Mouse (Mus musculus) intestine, embryonic 14.5 days (tissue): ENCODE measurements at regions not wholly inside any gene's neighbourhood (a gene's known extent, or its start where the extent isn't known, plus 50 kb on each side); places are given as distances from the start of the nearest gene placed in this dataset.

Experiments
- ATAC-seq: fragments of 200-750 bp; cut with Nextera tagmentation; replicated peaks from 2 replicates; pipeline ENCODE4 v1.8.0; 2017; ENCODE audit warnings: low read depth, moderate number of reproducible peaks, moderate TSS enrichment, moderate library complexity; ENCODE audit not compliant: low FRiP score, low TSS enrichment
- DNase-seq: peaks from one replicate; pipeline ENCODE4 v3.0.0-alpha.2; 2018; ENCODE audit warnings: low spot score
- H3K27ac ChIP-seq: fragments of 300-500 bp; sonication (generic); 2 replicates; pipeline ENCODE4 v1.5.1; 2014; ENCODE audit warnings: low read depth, mild to moderate bottlenecking, control low read depth
- H3K27me3 ChIP-seq: fragments of 300-500 bp; sonication (generic); replicated peaks from 2 replicates; pipeline ENCODE4 v1.6.1; 2014; ENCODE audit warnings: low read length, control low read depth; ENCODE audit not compliant: control insufficient read depth, insufficient read depth
- H3K36me3 ChIP-seq: fragments of 300-500 bp; sonication (generic); 2 replicates; pipeline ENCODE4 v1.6.1; 2014; ENCODE audit warnings: low read length, control low read depth; ENCODE audit not compliant: control insufficient read depth, insufficient read depth
- H3K4me1 ChIP-seq: fragments of 300-500 bp; sonication (generic); replicated peaks from 2 replicates; pipeline ENCODE4 v1.6.1; 2014; ENCODE audit warnings: low read length, control low read depth, mixed read lengths; ENCODE audit not compliant: control insufficient read depth, insufficient read depth
- H3K4me2 ChIP-seq: fragments of 300-500 bp; sonication (generic); 2 replicates; pipeline ENCODE4 v1.6.1; 2014; ENCODE audit warnings: low read length
- H3K4me3 ChIP-seq: fragments of 300-500 bp; sonication (generic); 2 replicates; pipeline ENCODE4 v1.5.1; 2014; ENCODE audit warnings: low read depth, low read length, control low read depth, mixed read lengths
- H3K9ac ChIP-seq: fragments of 300-500 bp; sonication (generic); 2 replicates; pipeline ENCODE4 v1.6.1; 2014; ENCODE audit warnings: mild to moderate bottlenecking, low read length
- H3K9me3 ChIP-seq: fragments of 300-500 bp; sonication (generic); 2 replicates; pipeline ENCODE4 v1.6.1; 2016; ENCODE audit warnings: low read length, control low read depth; ENCODE audit not compliant: control insufficient read depth
- WGBS: fragments of 180-500 bp; shearing (Covaris S2); extraction: QIAGEN DNeasy Blood & Tissue Kit; methylation state at CpG from one replicate; pipeline ENCODE4 v1.1.7; 2014; 5-methylcytosine and 5-hydroxymethylcytosine counted together

DNA sequence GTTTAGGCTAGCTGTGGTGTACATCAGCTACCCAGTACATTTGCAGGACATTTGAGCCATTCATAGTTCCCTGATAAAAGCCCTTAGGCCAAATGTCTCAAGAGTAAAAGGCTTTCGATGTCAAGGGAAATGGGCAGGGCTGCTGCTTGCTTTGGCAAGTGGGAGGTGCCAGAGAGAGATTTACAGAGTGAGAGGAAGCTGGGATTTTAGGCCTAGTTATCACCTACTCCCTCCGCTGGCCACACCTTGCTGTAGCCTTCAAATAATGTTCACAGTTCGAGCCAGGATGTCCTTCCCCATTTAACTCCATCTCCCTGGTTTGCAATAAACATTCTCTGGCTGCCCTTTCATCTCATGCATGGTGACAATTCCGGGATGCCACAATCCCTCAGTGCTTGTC is 527.2 kb upstream of the Btbd3 start:
- ATAC-seq (no peak), DNase-seq (no peak)
- Histone ChIP-seq H3K36me3 (no peaks in the 10 kb centered on the region), H3K27me3 (no peaks in the 10 kb centered on the region), H3K4me2 (no peak overlapping the region), H3K9me3 (no peaks in the 10 kb centered on the region), H3K9ac (no peak overlapping the region), H3K4me1 (no peaks in the 10 kb centered on the region), H3K4me3 (no peak overlapping the region), H3K27ac (no peak overlapping the region)
- WGBS, result 43% methylated on average over 4 of the region's 4 CpGs

DNA sequence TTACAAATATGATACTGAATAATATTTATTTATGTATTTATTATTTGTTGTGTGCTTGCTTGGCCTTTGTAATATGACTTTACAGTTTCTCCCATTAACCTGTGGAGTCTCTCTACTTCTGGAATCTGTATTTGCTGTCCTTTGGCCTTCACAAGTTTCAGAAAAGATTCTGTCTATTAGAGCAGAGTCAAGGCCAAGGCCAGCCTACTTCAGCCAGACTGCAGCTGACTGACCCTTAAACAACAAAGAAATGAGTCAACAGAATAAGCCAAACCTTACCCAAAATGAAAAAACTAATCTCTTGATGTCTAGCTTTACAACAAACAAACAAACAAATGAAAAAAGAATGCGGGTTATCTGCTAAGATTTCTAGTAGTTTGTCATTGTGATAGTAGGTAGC is 532.7 kb upstream of the Btbd3 start:
- Histone ChIP-seq H3K4me1 (no peaks in the 10 kb centered on the region), H3K36me3 (no peaks in the 10 kb centered on the region), H3K4me3 (no peak overlapping the region), H3K27me3 (no peaks in the 10 kb centered on the region), H3K27ac (no peak overlapping the region), H3K9ac (no peak overlapping the region), H3K4me2 (no peak overlapping the region), H3K9me3 (no peaks in the 10 kb centered on the region)
- no peak for DNase-seq
- 84% methylated on average over 1 of the region's 1 CpGs for WGBS
- ATAC-seq, result no peak

DNA sequence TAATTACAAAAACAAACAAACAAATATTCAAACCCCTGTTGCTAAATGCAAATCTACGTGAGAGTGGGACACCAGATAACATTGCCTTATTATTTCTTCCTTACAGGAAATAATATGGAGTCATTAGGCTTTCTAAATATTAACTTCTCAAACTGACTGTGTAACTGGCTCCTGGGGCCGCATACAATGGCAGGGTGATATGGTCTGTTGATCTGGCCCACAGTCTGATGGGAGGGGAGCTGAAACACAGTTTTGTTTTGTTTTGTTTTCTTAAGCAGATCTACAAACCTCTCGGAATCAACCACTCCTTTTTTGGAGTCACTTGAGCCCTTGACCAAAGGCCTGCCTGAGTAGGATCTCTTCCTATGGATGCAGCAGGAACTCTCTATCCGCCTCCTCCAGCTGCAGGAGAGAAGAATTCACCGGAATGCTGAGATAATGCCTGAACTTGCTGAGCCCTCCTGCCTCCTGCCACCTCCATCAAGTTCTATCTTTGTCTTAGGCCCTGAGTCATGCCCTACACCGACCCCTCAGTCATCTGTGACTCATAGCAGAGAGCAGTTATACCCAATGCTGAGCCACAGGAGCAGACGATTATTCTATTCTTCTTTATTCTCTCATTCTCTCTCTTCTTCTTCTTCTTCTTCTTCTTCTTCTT is 534.5 kb upstream of the Btbd3 start:
- ATAC-seq, result no peak
- no peaks in the 10 kb centered on the region for H3K27me3 ChIP-seq

DNA sequence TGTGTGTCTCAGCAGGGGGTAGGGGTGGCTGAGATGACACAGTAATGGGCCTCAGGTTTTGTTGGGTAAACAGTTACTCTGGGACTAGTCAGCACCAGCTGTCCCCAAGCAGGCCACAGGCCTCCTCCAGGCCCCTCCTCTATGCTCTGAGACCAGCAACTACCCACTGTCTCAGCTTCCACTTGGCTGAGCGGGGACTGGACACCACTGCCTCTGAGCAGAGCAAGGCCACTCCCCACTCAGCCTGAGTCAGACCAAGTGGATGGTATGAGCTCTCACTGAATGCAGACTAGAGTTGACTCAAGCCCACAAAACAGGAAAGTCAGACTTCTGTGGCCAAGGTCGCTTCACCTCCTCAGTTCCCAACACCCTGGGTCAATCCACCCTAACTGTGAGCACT is 540.5 kb upstream of the Btbd3 start:
- no peak overlapping the region for H3K9ac ChIP-seq
- H3K27ac ChIP-seq, result no peak overlapping the region
- H3K4me3 ChIP-seq, result no peak overlapping the region
- no peak overlapping the region for H3K4me2 ChIP-seq
- H3K4me1 ChIP-seq, result no peaks in the 10 kb centered on the region
- WGBS, result 71% methylated on average over 2 of the region's 2 CpGs
- H3K36me3 ChIP-seq, result no peaks in the 10 kb centered on the region
- DNase-seq (no peak), ATAC-seq (peak; percentile 50; the same call in 1 of the 2 replicates)
- no peaks in the 10 kb centered on the region for H3K9me3 ChIP-seq
- no peaks in the 10 kb centered on the region for H3K27me3 ChIP-seq

More for the DNA sequence above, 534.5 kb upstream of the Btbd3 start:
- Histone ChIP-seq H3K4me2 (no peak overlapping the region), H3K4me3 (no peak overlapping the region), H3K9ac (no peak overlapping the region), H3K4me1 (no peaks in the 10 kb centered on the region), H3K27ac (no peak overlapping the region), H3K36me3 (no peaks in the 10 kb centered on the region), H3K9me3 (no peaks in the 10 kb centered on the region)
- no peak for DNase-seq
- WGBS, result 61% methylated on average over 7 of the region's 7 CpGs

DNA sequence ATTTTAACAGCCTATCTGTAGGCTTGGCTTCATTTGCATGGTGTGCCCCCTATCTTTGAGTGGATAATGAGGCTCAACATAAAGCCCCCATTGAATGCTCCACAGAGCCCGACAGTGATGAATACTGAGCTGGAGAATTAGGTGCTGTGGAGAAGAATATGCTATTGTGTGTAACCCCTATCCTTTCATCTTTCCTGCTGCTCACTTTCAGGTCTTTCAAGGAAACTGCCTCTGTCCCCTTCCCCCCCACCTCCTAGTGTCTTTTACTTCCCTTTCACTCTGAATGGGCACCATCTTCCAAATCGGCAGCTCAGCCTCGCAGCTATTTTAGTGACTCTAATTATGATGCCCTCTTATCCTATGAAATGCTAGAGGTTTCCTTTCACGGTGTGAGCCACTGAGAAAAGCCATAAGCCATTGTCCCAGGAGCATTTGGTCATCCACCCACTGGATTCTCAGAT is 549.8 kb upstream of the Btbd3 start:
- no peak for DNase-seq
- Histone ChIP-seq H3K9me3 (no peaks in the 10 kb centered on the region), H3K4me1 (no peaks in the 10 kb centered on the region), H3K4me3 (no peak overlapping the region), H3K36me3 (no peaks in the 10 kb centered on the region), H3K27ac (no peak overlapping the region), H3K27me3 (no peaks in the 10 kb centered on the region), H3K9ac (no peak overlapping the region), H3K4me2 (no peak overlapping the region)
- no peak for ATAC-seq
- 22% methylated on average over 4 of the region's 4 CpGs for WGBS

DNA sequence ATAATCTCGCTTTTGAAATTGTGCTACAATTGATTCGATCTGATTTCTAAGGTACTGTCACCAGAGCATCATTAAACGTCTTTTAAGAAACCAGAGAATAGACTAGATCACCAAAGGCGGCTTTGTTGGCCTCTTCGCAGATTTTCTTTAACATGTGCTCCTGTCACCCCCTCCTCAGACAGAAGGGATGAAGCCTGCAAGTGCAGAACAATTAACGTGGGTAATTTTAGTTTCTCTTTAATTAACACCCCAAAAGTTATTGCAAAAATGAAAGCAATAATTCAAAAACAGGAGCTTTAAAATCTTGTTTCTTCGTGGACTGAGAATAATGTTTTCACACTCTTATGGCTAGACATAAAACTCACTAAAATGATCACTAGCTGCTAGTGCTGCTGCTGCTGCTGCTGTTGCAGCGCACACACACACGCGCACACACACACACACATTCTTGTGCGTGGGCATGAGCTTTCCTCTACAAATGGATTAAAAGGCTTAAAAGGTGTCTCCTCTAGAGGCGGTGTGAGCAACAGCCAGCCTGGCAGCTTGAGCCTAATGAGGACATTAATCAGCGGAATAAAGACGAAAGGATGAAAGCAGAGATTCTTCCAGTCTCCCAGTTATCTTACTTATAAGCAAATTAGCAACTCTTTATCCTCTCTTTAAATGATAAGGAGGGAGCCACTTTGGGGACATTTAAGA is 550.5 kb upstream of the Btbd3 start:
- no peak for ATAC-seq
- WGBS, result 52% methylated on average over 14 of the region's 14 CpGs
- DNase-seq, result no peak
- no peaks in the 10 kb centered on the region for H3K4me1 ChIP-seq
- no peak overlapping the region for H3K4me2 ChIP-seq
- no peak overlapping the region for H3K27ac ChIP-seq
- no peak overlapping the region for H3K4me3 ChIP-seq
- no peaks in the 10 kb centered on the region for H3K27me3 ChIP-seq
- no peaks in the 10 kb centered on the region for H3K9me3 ChIP-seq
- no peak overlapping the region for H3K9ac ChIP-seq
- no peaks in the 10 kb centered on the region for H3K36me3 ChIP-seq

DNA sequence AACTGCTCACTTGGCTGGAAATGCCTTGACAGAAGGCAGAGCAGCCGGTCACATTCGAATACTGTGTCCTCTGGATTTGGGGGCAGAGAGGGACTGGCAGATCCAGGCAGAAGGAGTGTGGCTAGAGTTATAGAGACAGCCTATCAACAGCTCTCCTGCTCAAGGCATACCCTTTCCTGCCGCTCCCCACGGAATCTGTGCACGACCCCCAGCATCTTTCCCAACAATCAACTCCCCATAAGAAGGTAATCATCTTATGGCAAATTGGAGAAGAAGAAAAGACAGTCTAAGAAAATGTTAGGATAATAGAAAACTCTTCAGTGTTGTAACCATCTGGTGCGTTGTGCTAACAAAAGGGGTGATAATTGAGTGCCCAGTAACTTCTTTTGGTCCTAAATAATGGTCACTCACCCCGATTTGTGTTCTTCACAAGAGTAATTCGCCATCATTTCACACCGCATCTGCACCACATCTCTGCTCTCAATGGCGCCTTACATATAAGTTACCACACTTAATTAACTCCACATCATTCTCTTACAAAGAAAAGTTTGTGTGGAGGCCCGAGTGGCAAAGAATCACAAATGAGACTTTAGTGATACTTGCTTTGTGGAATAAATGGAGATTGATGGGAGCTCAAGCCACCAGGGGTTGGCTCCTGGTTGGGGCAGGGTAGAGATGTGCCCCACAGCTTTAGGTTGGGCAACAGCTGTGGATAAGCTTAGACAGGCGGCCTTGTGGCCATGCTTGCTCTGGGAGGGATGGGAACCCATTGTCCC is 551.2 kb upstream of the Btbd3 start:
- 65% methylated on average over 12 of the region's 12 CpGs for WGBS
- DNase-seq (no peak), ATAC-seq (no peak)
- H3K9ac ChIP-seq, result no peak overlapping the region
- no peak overlapping the region for H3K4me3 ChIP-seq
- no peaks in the 10 kb centered on the region for H3K27me3 ChIP-seq
- no peak overlapping the region for H3K27ac ChIP-seq
- H3K36me3 ChIP-seq, result no peaks in the 10 kb centered on the region
- H3K4me2 ChIP-seq, result no peak overlapping the region
- no peaks in the 10 kb centered on the region for H3K4me1 ChIP-seq
- H3K9me3 ChIP-seq, result no peaks in the 10 kb centered on the region

DNA sequence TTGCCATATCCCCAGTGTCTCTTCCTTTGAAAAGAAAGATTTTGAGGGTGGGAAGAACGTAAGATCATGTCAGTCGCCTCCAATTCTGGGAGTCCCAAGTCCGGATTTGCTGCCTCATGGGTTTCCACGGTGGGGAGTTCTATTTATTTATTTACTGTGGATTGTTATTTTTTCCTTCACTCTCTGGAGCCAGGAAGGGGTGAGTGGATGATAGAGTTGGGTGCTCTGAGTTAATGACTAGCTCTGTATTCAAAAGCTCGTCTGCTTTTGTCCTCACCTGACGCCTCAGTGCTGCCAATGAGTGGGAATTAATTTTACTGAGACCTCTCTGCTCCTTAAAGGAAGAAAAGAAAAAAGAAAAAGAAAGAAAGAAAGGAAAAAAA is 551.8 kb upstream of the Btbd3 start:
- H3K36me3 ChIP-seq, result no peaks in the 10 kb centered on the region
- ATAC-seq, result no peak
- H3K9ac ChIP-seq, result no peak overlapping the region
- no peak overlapping the region for H3K4me3 ChIP-seq
- no peaks in the 10 kb centered on the region for H3K4me1 ChIP-seq
- 73% methylated on average over 6 of the region's 6 CpGs for WGBS
- H3K27ac ChIP-seq, result no peak overlapping the region
- no peaks in the 10 kb centered on the region for H3K9me3 ChIP-seq
- no peaks in the 10 kb centered on the region for H3K27me3 ChIP-seq
- no peak overlapping the region for H3K4me2 ChIP-seq
- DNase-seq, result no peak
